Mouse (Mus musculus): ENCODE measurements at regions not wholly inside any gene's neighbourhood (a gene's known extent, or its start where the extent isn't known, plus 50 kb on each side); places are given as distances from the start of the nearest gene placed in this dataset.

DNA sequence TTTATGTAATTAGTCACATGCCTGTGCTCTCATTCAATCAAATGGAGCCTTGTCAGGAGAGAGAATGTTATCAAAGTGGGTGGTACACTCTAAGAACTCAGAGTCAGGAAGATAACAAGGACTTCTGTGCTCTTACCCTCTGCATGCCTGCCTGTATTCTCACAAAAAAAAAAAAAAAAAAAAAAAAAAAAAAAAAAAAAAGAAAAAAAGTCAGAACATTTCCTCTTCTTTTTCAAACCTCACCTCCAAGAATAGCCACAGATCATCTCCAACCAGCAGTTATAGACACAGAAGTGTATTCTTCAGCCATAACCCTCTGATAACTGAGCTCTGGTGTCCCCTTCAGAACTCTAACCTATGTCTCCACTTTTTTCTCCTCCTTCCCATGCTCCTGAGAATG lies 77.5 kb downstream of the Abo start:
- DNase-seq (ENCODE audit: low read depth, low spot score) = no peak

DNA sequence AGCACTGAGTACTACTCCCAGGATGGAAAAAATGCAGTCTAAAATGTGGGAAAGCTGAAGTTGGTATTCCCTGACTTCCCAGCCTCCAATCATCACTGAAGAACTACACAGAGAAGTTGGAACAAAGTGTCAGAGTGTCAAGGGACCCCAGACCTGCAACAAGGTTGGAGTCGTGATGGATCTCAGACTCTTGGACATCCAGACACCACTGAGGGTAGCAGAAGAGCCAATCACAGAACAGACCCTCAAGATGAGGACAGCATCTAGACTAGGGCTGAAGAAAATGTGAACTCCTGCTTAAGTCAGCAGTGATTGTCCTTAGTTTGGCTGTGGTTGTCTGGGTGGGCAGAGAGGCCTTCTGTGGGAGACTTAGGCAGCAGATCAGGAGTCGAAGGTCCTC lies 87.8 kb downstream of the Abo start:
- DNase-seq (ENCODE audit: low read depth, low spot score) = no peak

DNA sequence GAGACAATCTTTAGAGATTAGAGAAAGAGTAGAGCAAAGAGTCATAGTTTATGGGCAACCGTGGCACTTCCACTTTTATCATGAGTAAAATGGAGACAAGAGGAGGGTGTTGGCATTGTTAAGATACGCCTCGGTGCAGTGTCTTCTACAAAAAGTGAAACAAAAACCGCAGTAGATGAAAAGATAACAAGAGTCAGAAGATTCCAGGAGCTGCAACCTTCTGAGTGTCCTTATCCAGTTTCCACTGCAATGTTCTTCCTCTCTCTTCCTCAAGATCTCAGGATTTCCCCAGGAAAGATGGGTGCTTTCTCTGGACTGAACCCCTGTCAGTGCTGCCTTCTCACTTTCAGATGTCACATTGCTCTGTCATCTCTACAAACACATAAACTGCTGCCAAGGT lies 82.3 kb upstream of the Lcn4 start:
- DNase-seq (ENCODE audit: low read depth, low spot score) = no peak

DNA sequence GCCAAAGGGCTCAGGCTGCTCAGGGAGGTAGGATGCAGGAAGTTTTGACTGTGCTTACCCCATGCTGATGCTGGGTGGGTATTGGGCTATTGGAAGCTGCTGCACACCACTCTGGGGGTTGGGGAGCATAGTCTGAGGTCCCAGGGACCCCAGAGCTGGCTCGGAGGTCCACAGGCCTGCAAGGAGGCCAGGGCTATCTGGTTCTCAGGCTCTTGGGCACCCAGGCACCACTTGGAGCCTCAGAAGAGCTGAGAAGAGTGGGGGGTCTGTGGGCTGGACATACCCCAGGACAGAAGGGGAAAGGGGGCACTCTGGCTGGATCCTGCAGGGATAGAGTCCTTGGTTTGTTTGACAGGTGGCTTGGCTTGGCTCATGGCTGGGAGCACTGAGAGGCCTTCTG lies 80.8 kb upstream of the Lcn4 start:
- no peak for DNase-seq (ENCODE audit: low read depth, low spot score)

DNA sequence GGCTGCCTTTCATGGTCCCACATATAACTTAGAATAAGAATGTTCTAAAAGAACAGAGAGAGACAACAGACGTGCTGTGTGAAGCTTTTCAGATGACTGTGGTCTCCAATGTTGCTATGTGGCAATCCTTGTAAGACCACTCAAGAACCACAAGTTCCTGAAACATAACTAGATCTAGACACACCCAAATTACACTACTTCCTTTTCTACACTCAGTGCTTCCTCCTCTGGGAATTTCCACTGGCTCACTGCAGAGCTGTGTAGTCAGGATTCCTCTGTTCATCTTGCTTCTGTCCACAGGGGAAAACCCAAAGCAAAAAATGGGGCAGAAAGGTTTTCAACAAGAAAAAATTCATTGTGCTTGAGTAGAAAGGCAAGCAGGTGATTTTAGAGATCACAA lies 73.3 kb upstream of the Lcn4 start:
- DNase-seq (ENCODE audit: low read depth, low spot score) = peak; percentile 35

DNA sequence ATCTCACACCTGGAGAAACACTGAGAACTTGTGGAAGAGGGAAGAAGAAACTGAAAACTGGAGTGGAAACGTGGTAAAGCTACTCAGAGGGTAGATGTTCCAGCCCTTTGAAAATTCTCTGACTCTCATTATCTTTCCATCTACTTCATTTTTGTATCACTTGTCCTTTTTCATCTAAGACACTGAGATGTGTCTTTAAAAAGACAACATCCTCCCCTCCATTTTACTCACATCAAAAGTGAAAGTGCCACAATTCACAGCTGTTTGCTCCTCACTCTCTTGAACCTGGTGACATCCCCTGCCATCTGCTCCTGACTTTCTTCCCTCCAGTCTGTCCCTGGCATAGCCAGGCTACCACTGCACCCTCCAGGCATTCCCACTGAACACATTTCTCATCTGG lies 67.8 kb upstream of the Lcn4 start:
- no peak for DNase-seq (ENCODE audit: low read depth, low spot score)

DNA sequence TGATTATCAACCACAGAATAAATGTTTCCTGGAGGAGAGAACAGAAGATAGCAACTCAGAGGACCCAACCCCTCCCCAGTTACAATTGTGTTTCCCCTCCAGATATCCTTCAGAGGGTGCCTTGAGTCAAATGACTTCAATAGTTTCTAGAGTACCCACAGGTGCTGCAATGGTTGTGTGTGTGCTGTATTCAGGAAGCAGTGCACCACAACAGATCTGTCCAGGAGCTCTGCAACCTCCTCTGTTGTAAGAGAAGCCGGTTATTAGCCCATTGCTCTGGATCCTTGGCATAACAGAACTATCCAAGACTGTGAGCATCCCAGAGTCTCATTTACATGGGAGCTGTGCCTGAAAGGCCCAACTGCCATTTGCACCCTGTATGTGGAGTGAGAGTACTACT lies 66.6 kb upstream of the Lcn4 start:
- DNase-seq (ENCODE audit: low read depth, low spot score) = no peak
